Mouse (Mus musculus) myocyte (in vitro differentiated cells): Measurements from ENCODE around the gene Map3k3. TPM values are rescaled to one million over a fixed set of nuclear protein-coding genes. Genes with fewer than 3 reads are reported as not detected.
"Not testable (repeated sequence)": the region's sequence is repeated elsewhere in the genome, so short reads cannot be mapped to it uniquely, and the experiment has no call there.

Experiments
- H3K27me3 ChIP-seq: one replicate; pipeline ENCODE4 v1.6.1; 2011; ENCODE audit not compliant: control insufficient read depth, insufficient read depth, insufficient read length
- H3K36me3 ChIP-seq: one replicate; pipeline ENCODE4 v1.6.1; 2011; ENCODE audit not compliant: control insufficient read depth, insufficient read depth
- H3K4me2 ChIP-seq: one replicate; pipeline ENCODE4 v1.6.1; 2011; ENCODE audit warnings: low read depth, control low read depth
- H3K4me3 ChIP-seq: one replicate; pipeline ENCODE4 v1.5.1; 2011; ENCODE audit warnings: mild to moderate bottlenecking, control low read depth, moderate library complexity
- H3K79me2 ChIP-seq: one replicate; pipeline ENCODE4 v1.6.1; 2011; ENCODE audit not compliant: control insufficient read depth, insufficient read depth
- H3ac ChIP-seq: one replicate; pipeline ENCODE4 v1.6.1; 2011; ENCODE audit not compliant: control insufficient read depth, insufficient read length
- CEBPB ChIP-seq: IDR thresholded peaks from 2 replicates; pipeline ENCODE4 v1.6.1; 2011; ENCODE audit warnings: mild to moderate bottlenecking, moderate library complexity; ENCODE audit not compliant: poor library complexity, insufficient read depth, severe bottlenecking
- E2F4 ChIP-seq: IDR thresholded peaks from one replicate; pipeline ENCODE4 v1.6.1; 2011; ENCODE audit warnings: mild to moderate bottlenecking, control low read depth, moderate library complexity; ENCODE audit not compliant: insufficient read depth
- MAX ChIP-seq: IDR thresholded peaks from one replicate; pipeline ENCODE4 v1.6.1; 2011; ENCODE audit warnings: low read depth, mild to moderate bottlenecking, control low read depth
- MYOD1 ChIP-seq, 3 experiments: IDR thresholded peaks; one replicate each; pipeline ENCODE4 v1.6.1; 2011; ENCODE audit warnings: control low read depth in 2 of 3, low read depth in 2 of 3, mild to moderate bottlenecking in 2 of 3, moderate library complexity in 1 of 3; ENCODE audit not compliant: insufficient read length in 2 of 3, control insufficient read depth in 1 of 3
- MYOG ChIP-seq, 3 experiments: IDR thresholded peaks; one replicate each; pipeline ENCODE4 v1.6.1; 2011; ENCODE audit warnings: control low read depth in 2 of 3, low read depth in 2 of 3, mild to moderate bottlenecking in 2 of 3; ENCODE audit not compliant: insufficient read length in 2 of 3, control insufficient read depth in 1 of 3, insufficient read depth in 1 of 3
- POLR2A ChIP-seq: IDR thresholded peaks from one replicate; pipeline ENCODE4 v1.6.1; 2011; ENCODE audit warnings: low read depth, mild to moderate bottlenecking, control low read depth, moderate library complexity; ENCODE audit not compliant: insufficient read length
- POLR2AphosphoS2 ChIP-seq: IDR thresholded peaks from one replicate; pipeline ENCODE4 v1.6.1; 2011; ENCODE audit warnings: low read depth, control low read depth; ENCODE audit not compliant: insufficient read length
- REST ChIP-seq: IDR thresholded peaks from one replicate; pipeline ENCODE4 v1.6.1; 2011; ENCODE audit warnings: mild to moderate bottlenecking, control low read depth, moderate library complexity; ENCODE audit not compliant: insufficient read depth, insufficient read length
- SRF ChIP-seq: IDR thresholded peaks from one replicate; pipeline ENCODE4 v1.6.1; 2011; ENCODE audit warnings: low read depth; ENCODE audit not compliant: control insufficient read depth, insufficient read length
- TCF12 ChIP-seq: IDR thresholded peaks from one replicate; pipeline ENCODE4 v1.6.1; 2011; ENCODE audit warnings: mild to moderate bottlenecking, control low read depth; ENCODE audit not compliant: poor library complexity, insufficient read depth, severe bottlenecking
- TCF3 ChIP-seq: IDR thresholded peaks from one replicate; pipeline ENCODE4 v1.6.1; 2011; ENCODE audit warnings: low read depth, control low read depth; ENCODE audit not compliant: insufficient read length
- USF1 ChIP-seq: IDR thresholded peaks from one replicate; pipeline ENCODE4 v1.6.1; 2011; ENCODE audit warnings: low read depth, mild to moderate bottlenecking, control low read depth, moderate library complexity
- polyA plus RNA-seq: library from polyadenylated mRNA; unstranded; fragments of >200 nt; fragmentation: generic; extraction: Trizol; gene quantifications from one replicate; pipeline ENCODE4 v1.2.1, GENCODE M21; 2012; ENCODE audit warnings: missing spikeins

Gene Map3k3
- polyA plus RNA-seq, 1 experiment = 21.9 TPM

GRCm38 (mm10) chr11:106061311-106061710, 23.1 kb upstream of the Map3k3 start:
- Histone ChIP-seq H3K4me2 (no peak overlapping the region), H3K4me3 (no peak overlapping the region), H3K79me2 (no peaks in the 10 kb centered on the region), H3K27me3 (no peaks in the 10 kb centered on the region), H3ac (no peak overlapping the region), H3K36me3 (peaks cover 8% of the 10 kb centered on the region)
- no peak for TF ChIP-seq MYOG (IDR thresholded peaks at IDR 0.05; ENCODE audit: control insufficient read depth in 1 of 3, insufficient read depth in 1 of 3, insufficient read length in 2 of 3, low read depth in 2 of 3)
- no peak for TF ChIP-seq SRF
- TF ChIP-seq CEBPB = no peak
- TF ChIP-seq REST = no peak
- TF ChIP-seq MYOD1 (IDR thresholded peaks at IDR 0.05; ENCODE audit: control insufficient read depth in 1 of 3, insufficient read length in 2 of 3, low read depth in 2 of 3) = no peak
- TF ChIP-seq TCF3 = no peak

- H3K27me3 ChIP-seq = no peaks in the 10 kb centered on the region
- no peak overlapping the region for H3K4me3 ChIP-seq
- peaks cover 8% of the 10 kb centered on the region for H3K36me3 ChIP-seq
- H3ac ChIP-seq = no peak overlapping the region
- H3K79me2 ChIP-seq = peaks cover 10% of the 10 kb centered on the region
- TF ChIP-seq MYOG (IDR thresholded peaks at IDR 0.05; ENCODE audit: control insufficient read depth in 1 of 3, insufficient read depth in 1 of 3, insufficient read length in 2 of 3, low read depth in 2 of 3) (no peak), TCF3 (no peak), E2F4 (no peak), POLR2AphosphoS2 (no peak), REST (no peak), USF1 (no peak), CEBPB (no peak), TCF12 (no peak), POLR2A (no peak), SRF (no peak), MYOD1 (IDR thresholded peaks at IDR 0.05; ENCODE audit: control insufficient read depth in 1 of 3, insufficient read length in 2 of 3, low read depth in 2 of 3) (no peak), MAX (no peak)
- H3K4me2 ChIP-seq = no peak overlapping the region
These were observed 20.7 kb upstream of the Map3k3 start for GRCm38 (mm10) chr11:106063756-106064155.

GRCm38 (mm10) chr11:106065073-106065922, 19.1 kb upstream of the Map3k3 start:
- no peak for TF ChIP-seq TCF3
- no peak for TF ChIP-seq POLR2A
- no peak for TF ChIP-seq TCF12
- Histone ChIP-seq H3K27me3 (no peaks in the 10 kb centered on the region), H3K4me2 (peak overlapping the region; percentile 98), H3K4me3 (peak overlapping the region; percentile 97), H3ac (peak overlapping the region; percentile 70), H3K36me3 (no peaks in the 10 kb centered on the region), H3K79me2 (peaks cover 11% of the 10 kb centered on the region)

- peaks cover 5% of the 10 kb centered on the region for H3K36me3 ChIP-seq
- peak within 1 kb of the TSS; percentile 70 for H3ac ChIP-seq
- H3K79me2 ChIP-seq = peaks cover 11% of the 10 kb centered on the region
- peak within 1 kb of the TSS; percentile 98 for H3K4me2 ChIP-seq
- TF ChIP-seq POLR2AphosphoS2 (peak; percentile 64), MYOD1 (IDR thresholded peaks at IDR 0.05; ENCODE audit: control insufficient read depth in 1 of 3, insufficient read length in 2 of 3, low read depth in 2 of 3) (peak in 1 of 3 experiments; percentile 20), USF1 (no peak), TCF12 (no peak), POLR2A (peak; percentile 77), MYOG (IDR thresholded peaks at IDR 0.05; ENCODE audit: control insufficient read depth in 1 of 3, insufficient read depth in 1 of 3, insufficient read length in 2 of 3, low read depth in 2 of 3) (peak in 1 of 3 experiments; percentile 59), SRF (peak; percentile 50), E2F4 (no peak), MAX (peak; percentile 76), TCF3 (no peak), CEBPB (peak; percentile 96), REST (no peak)
- H3K4me3 ChIP-seq = peak within 1 kb of the TSS; percentile 97
- H3K27me3 ChIP-seq = no peaks in the 10 kb centered on the region
These were observed 18.4 kb upstream of the Map3k3 start, which contains the start of gene Taco1 for GRCm38 (mm10) chr11:106065923-106066571. TSS of gene Taco1 (plus strand) at chr11:106066061.

- Histone ChIP-seq H3K4me2 (peak overlapping the region; percentile 97), H3K4me3 (peak overlapping the region; percentile 97), H3ac (peak overlapping the region; percentile 70), H3K79me2 (peaks cover 11% of the 10 kb centered on the region)
- H3K36me3 ChIP-seq, H3K27me3 ChIP-seq: not testable (repeated sequence)
These were observed 17.8 kb upstream of the Map3k3 start for GRCm38 (mm10) chr11:106066616-106067015.
